Mouse (Mus musculus): Measurements from ENCODE around the gene Osbpl9. TPM values are rescaled to one million over a fixed set of nuclear protein-coding genes. Genes with fewer than 3 reads are reported as not detected.

Gene Osbpl9
- polyA plus RNA-seq, 1 experiment from 2014 or later: 44.4 TPM

- 0 out of 2 replicates have a peak overlapping the region, but pooled peaks have one; percentile 2 for H3K4me2 ChIP-seq
- ATAC-seq (ENCODE audit: extremely low read depth, insufficient number of reproducible peaks, low FRiP score, low TSS enrichment): no peak
- H3K4me1 ChIP-seq: peaks cover 55% of the 10 kb centered on the region
- H3K27me3 ChIP-seq (replicated peaks): no peaks in the 10 kb centered on the region
- no peaks in the 10 kb centered on the region for H3K9me3 ChIP-seq
- no peak overlapping the region for H3K9ac ChIP-seq
- WGBS: 34% methylated on average over 1 of the region's 1 CpGs
- H3K27ac ChIP-seq (replicated peaks): no peak overlapping the region
- no peaks in the 10 kb centered on the region for H3K36me3 ChIP-seq
- no peak overlapping the region for H3K4me3 ChIP-seq
Observed at GRCm38 (mm10) chr4:109115742-109116141, 86.3 kb downstream of the Osbpl9 start.

- WGBS: 95% methylated on average over 1 of the region's 1 CpGs
- H3K4me1 ChIP-seq: peaks cover 55% of the 10 kb centered on the region
- no peak overlapping the region for H3K27ac ChIP-seq (replicated peaks)
- no peaks in the 10 kb centered on the region for H3K27me3 ChIP-seq (replicated peaks)
- no peaks in the 10 kb centered on the region for H3K9me3 ChIP-seq
- no peak overlapping the region for H3K9ac ChIP-seq
- no peak overlapping the region for H3K4me3 ChIP-seq
- no peak overlapping the region for H3K4me2 ChIP-seq
- no peaks in the 10 kb centered on the region for H3K36me3 ChIP-seq
- ATAC-seq (ENCODE audit: extremely low read depth, insufficient number of reproducible peaks, low FRiP score, low TSS enrichment): no peak
Observed at GRCm38 (mm10) chr4:109114308-109114707, 87.8 kb downstream of the Osbpl9 start.

- Histone ChIP-seq H3K27me3 (replicated peaks) (no peaks in the 10 kb centered on the region), H3K9ac (no peak overlapping the region), H3K9me3 (no peaks in the 10 kb centered on the region), H3K27ac (replicated peaks) (no peak overlapping the region), H3K4me2 (no peak overlapping the region), H3K36me3 (no peaks in the 10 kb centered on the region), H3K4me1 (peaks cover 49% of the 10 kb centered on the region), H3K4me3 (no peak overlapping the region)
- ATAC-seq (ENCODE audit: extremely low read depth, insufficient number of reproducible peaks, low FRiP score, low TSS enrichment): no peak
- WGBS: 61% methylated on average over 7 of the region's 7 CpGs
Observed at GRCm38 (mm10) chr4:109112915-109113505, 89.1 kb downstream of the Osbpl9 start.

- ATAC-seq (ENCODE audit: extremely low read depth, insufficient number of reproducible peaks, low FRiP score, low TSS enrichment): no peak
- H3K9me3 ChIP-seq: no peaks in the 10 kb centered on the region
Observed at GRCm38 (mm10) chr4:109110978-109111377, 91.1 kb downstream of the Osbpl9 start.

GRCm38 (mm10) chr4:109109686-109110085, 92.4 kb downstream of the Osbpl9 start:
- Histone ChIP-seq H3K4me3 (no peak overlapping the region), H3K9me3 (no peaks in the 10 kb centered on the region), H3K9ac (no peak overlapping the region), H3K27ac (replicated peaks) (no peak overlapping the region), H3K27me3 (replicated peaks) (no peaks in the 10 kb centered on the region), H3K36me3 (no peaks in the 10 kb centered on the region), H3K4me2 (no peak overlapping the region), H3K4me1 (peaks cover 29% of the 10 kb centered on the region)
- no peak for ATAC-seq (ENCODE audit: extremely low read depth, insufficient number of reproducible peaks, low FRiP score, low TSS enrichment)
- 87% methylated on average over 10 of the region's 10 CpGs for WGBS

More at GRCm38 (mm10) chr4:109110978-109111377, 91.1 kb downstream of the Osbpl9 start:
- WGBS: 81% methylated on average over 2 of the region's 2 CpGs
- no peak overlapping the region for H3K4me3 ChIP-seq
- H3K4me2 ChIP-seq: no peak overlapping the region
- H3K27ac ChIP-seq (replicated peaks): no peak overlapping the region
- H3K4me1 ChIP-seq: peaks cover 38% of the 10 kb centered on the region
- H3K9ac ChIP-seq: no peak overlapping the region
- no peaks in the 10 kb centered on the region for H3K27me3 ChIP-seq (replicated peaks)
- no peaks in the 10 kb centered on the region for H3K36me3 ChIP-seq

GRCm38 (mm10) chr4:109109012-109109411, 93.1 kb downstream of the Osbpl9 start:
- peaks cover 26% of the 10 kb centered on the region for H3K4me1 ChIP-seq
- no peak overlapping the region for H3K4me3 ChIP-seq
- H3K27me3 ChIP-seq (replicated peaks): no peaks in the 10 kb centered on the region
- H3K4me2 ChIP-seq: no peak overlapping the region
- no peak for ATAC-seq (ENCODE audit: extremely low read depth, insufficient number of reproducible peaks, low FRiP score, low TSS enrichment)
- no peaks in the 10 kb centered on the region for H3K36me3 ChIP-seq
- H3K27ac ChIP-seq (replicated peaks): no peak overlapping the region
- H3K9me3 ChIP-seq: no peaks in the 10 kb centered on the region
- no peak overlapping the region for H3K9ac ChIP-seq
- whole genome bisulfite sequencing: 83% methylated on average over 6 of the region's 6 CpGs

- Histone ChIP-seq H3K27ac (replicated peaks) (no peak overlapping the region), H3K27me3 (replicated peaks) (no peaks in the 10 kb centered on the region), H3K9me3 (no peaks in the 10 kb centered on the region), H3K36me3 (no peaks in the 10 kb centered on the region), H3K4me3 (no peak overlapping the region), H3K9ac (no peak overlapping the region), H3K4me1 (peaks cover 15% of the 10 kb centered on the region), H3K4me2 (no peak overlapping the region)
- ATAC-seq (ENCODE audit: extremely low read depth, insufficient number of reproducible peaks, low FRiP score, low TSS enrichment): no peak
Observed at GRCm38 (mm10) chr4:109106594-109106993, 95.5 kb downstream of the Osbpl9 start.

GRCm38 (mm10) chr4:109106034-109106433, 96.0 kb downstream of the Osbpl9 start:
- Histone ChIP-seq H3K27ac (replicated peaks) (no peak overlapping the region), H3K36me3 (peaks cover 5% of the 10 kb centered on the region), H3K4me1 (peaks cover 11% of the 10 kb centered on the region; the same call in 1 of the 2 replicates), H3K4me3 (no peak overlapping the region), H3K27me3 (replicated peaks) (no peaks in the 10 kb centered on the region), H3K9me3 (no peaks in the 10 kb centered on the region), H3K4me2 (no peak overlapping the region), H3K9ac (no peak overlapping the region)
- no peak for ATAC-seq (ENCODE audit: extremely low read depth, insufficient number of reproducible peaks, low FRiP score, low TSS enrichment)
- 57% methylated on average over 3 of the region's 3 CpGs for WGBS

GRCm38 (mm10) chr4:109105254-109105653, 96.8 kb downstream of the Osbpl9 start:
- no peak for ATAC-seq (ENCODE audit: extremely low read depth, insufficient number of reproducible peaks, low FRiP score, low TSS enrichment)
- H3K9me3 ChIP-seq: no peaks in the 10 kb centered on the region
- no peaks in the 10 kb centered on the region for H3K27me3 ChIP-seq (replicated peaks)
- no peak overlapping the region for H3K4me3 ChIP-seq
- no peak overlapping the region for H3K27ac ChIP-seq (replicated peaks)
- no peak overlapping the region for H3K4me2 ChIP-seq
- peaks cover 11% of the 10 kb centered on the region; the same call in 1 of the 2 replicates for H3K4me1 ChIP-seq
- peaks cover 11% of the 10 kb centered on the region for H3K36me3 ChIP-seq
- no peak overlapping the region for H3K9ac ChIP-seq

- Histone ChIP-seq H3K4me1 (peaks cover 11% of the 10 kb centered on the region; the same call in 1 of the 2 replicates), H3K4me2 (no peak overlapping the region), H3K36me3 (peaks cover 13% of the 10 kb centered on the region), H3K27me3 (replicated peaks) (no peaks in the 10 kb centered on the region), H3K27ac (replicated peaks) (no peak overlapping the region), H3K9ac (no peak overlapping the region), H3K4me3 (no peak overlapping the region), H3K9me3 (no peaks in the 10 kb centered on the region)
- ATAC-seq (ENCODE audit: extremely low read depth, insufficient number of reproducible peaks, low FRiP score, low TSS enrichment): no peak
- 71% methylated on average over 9 of the region's 9 CpGs for WGBS
Observed at GRCm38 (mm10) chr4:109103145-109103883, 98.8 kb downstream of the Osbpl9 start.

- Histone ChIP-seq H3K9ac (no peak overlapping the region), H3K9me3 (no peaks in the 10 kb centered on the region), H3K27ac (replicated peaks) (no peak overlapping the region), H3K36me3 (peaks cover 15% of the 10 kb centered on the region), H3K4me1 (peaks cover 11% of the 10 kb centered on the region; the same call in 1 of the 2 replicates), H3K27me3 (replicated peaks) (no peaks in the 10 kb centered on the region), H3K4me3 (no peak overlapping the region), H3K4me2 (no peak overlapping the region)
- no peak for ATAC-seq (ENCODE audit: extremely low read depth, insufficient number of reproducible peaks, low FRiP score, low TSS enrichment)
- 86% methylated on average over 5 of the region's 5 CpGs for WGBS
Observed at GRCm38 (mm10) chr4:109102574-109102973, 99.5 kb downstream of the Osbpl9 start.

GRCm38 (mm10) chr4:109098861-109099260, 103.2 kb downstream of the Osbpl9 start:
- H3K36me3 ChIP-seq: peaks cover 23% of the 10 kb centered on the region
- WGBS: 89% methylated on average over 3 of the region's 3 CpGs
- no peak overlapping the region for H3K27ac ChIP-seq (replicated peaks)
- H3K9me3 ChIP-seq: no peaks in the 10 kb centered on the region
- no peaks in the 10 kb centered on the region for H3K27me3 ChIP-seq (replicated peaks)
- no peak overlapping the region for H3K4me2 ChIP-seq
- no peak for ATAC-seq (ENCODE audit: extremely low read depth, insufficient number of reproducible peaks, low FRiP score, low TSS enrichment)
- H3K4me3 ChIP-seq: no peak overlapping the region
- H3K9ac ChIP-seq: no peak overlapping the region
- H3K4me1 ChIP-seq: peaks cover 22% of the 10 kb centered on the region
